Mouse (Mus musculus) CH12.LX (cell line): ENCODE measurements at regions not wholly inside any gene's neighbourhood (a gene's known extent, or its start where the extent isn't known, plus 50 kb on each side); places are given as distances from the start of the nearest gene placed in this dataset.

Experiments used
- DNase-seq: peaks from one replicate; pipeline ENCODE4 v3.0.0-alpha.2; 2013; ENCODE audit errors: extremely low read depth
- H3K27ac ChIP-seq: 2 replicates; pipeline ENCODE4 v1.5.1; 2012; ENCODE audit warnings: low read depth, mild to moderate bottlenecking, control low read depth, moderate library complexity; ENCODE audit not compliant: insufficient read depth
- H3K27me3 ChIP-seq: replicated peaks from 2 replicates; pipeline ENCODE3; 2012; ENCODE audit warnings: inconsistent platforms
- H3K36me3 ChIP-seq, 2 experiments: replicated peaks in 1 of 2; 2 replicates each; pipeline versions ENCODE3 to v1.6.1; 2012; ENCODE audit warnings: inconsistent platforms in 1 of 2, low read length in 1 of 2, mild to moderate bottlenecking in 1 of 2, mixed read lengths in 1 of 2, moderate library complexity in 1 of 2; ENCODE audit not compliant: control insufficient read depth in 1 of 2, insufficient read depth in 1 of 2
- H3K4me1 ChIP-seq, 2 experiments: 2 replicates each; pipeline ENCODE4 v1.6.1; 2012; ENCODE audit warnings: inconsistent platforms in 1 of 2, moderate library complexity in 1 of 2; ENCODE audit not compliant: insufficient read depth in 2 of 2, control insufficient read depth in 1 of 2
- H3K4me2 ChIP-seq: 2 replicates; pipeline ENCODE4 v1.6.1; 2012; ENCODE audit warnings: low read depth, mild to moderate bottlenecking, control low read depth; ENCODE audit not compliant: poor library complexity, insufficient read depth, severe bottlenecking
- H3K4me3 ChIP-seq, 3 experiments: fragments of 150-350 bp in 1 of 3; sonication (generic) in 1 of 3; replicated peaks in 1 of 3; 2 replicates each; pipeline versions ENCODE3 to v1.5.1; 2011 to 2012; ENCODE audit warnings: low read depth in 2 of 3, low read length in 2 of 3, mild to moderate bottlenecking in 2 of 3, moderate library complexity in 2 of 3, control low read depth in 1 of 3, improper control_type of control experiment in 1 of 3, inconsistent platforms in 1 of 3, mixed read lengths in 1 of 3; ENCODE audit not compliant: poor library complexity in 1 of 3
- H3K79me2 ChIP-seq: replicated peaks from 2 replicates; pipeline ENCODE4 v1.6.1; 2012; ENCODE audit warnings: mild to moderate bottlenecking, moderate library complexity; ENCODE audit not compliant: control insufficient read depth, poor library complexity, insufficient read depth, severe bottlenecking; ENCODE audit errors: extremely low read depth
- H3K9ac ChIP-seq: 2 replicates; pipeline ENCODE4 v1.6.1; 2012; ENCODE audit warnings: low read depth, mild to moderate bottlenecking, control low read depth, moderate library complexity; ENCODE audit not compliant: insufficient read depth
- H3K9me3 ChIP-seq: replicated peaks from 2 replicates; pipeline ENCODE3; 2012; ENCODE audit warnings: low read length, inconsistent platforms, mixed read lengths
- CHD2 ChIP-seq: IDR thresholded peaks from 2 replicates; pipeline ENCODE4 v1.6.1; 2011; ENCODE audit warnings: low read length, improper control_type of control experiment
- CTCF ChIP-seq, 2 experiments: IDR thresholded peaks in 1 of 2; conservative IDR thresholded peaks in 1 of 2; 2 replicates each; pipeline ENCODE4 v1.5.1; 2011 to 2012; ENCODE audit warnings: low read depth in 2 of 2, low read length in 2 of 2, improper control_type of control experiment in 1 of 2, inconsistent platforms in 1 of 2, mild to moderate bottlenecking in 1 of 2, moderate library complexity in 1 of 2
- E2F4 ChIP-seq: IDR thresholded peaks from 2 replicates; pipeline ENCODE4 v1.6.1; 2011; ENCODE audit warnings: low read depth, low read length, improper control_type of control experiment; ENCODE audit not compliant: insufficient replicate concordance
- ETS1 ChIP-seq: conservative IDR thresholded peaks from 2 replicates; pipeline ENCODE4 v1.6.1; 2012; ENCODE audit warnings: low read depth, mild to moderate bottlenecking, inconsistent platforms, low read length, improper control_type of control experiment, moderate library complexity
- GABPA ChIP-seq: IDR thresholded peaks from 2 replicates; pipeline ENCODE4 v1.6.1; 2012; ENCODE audit warnings: low read depth, low read length, improper control_type of control experiment, inconsistent platforms; ENCODE audit not compliant: insufficient replicate concordance
- IRF4 ChIP-seq: IDR thresholded peaks from 2 replicates; pipeline ENCODE4 v1.6.1; 2014; ENCODE audit warnings: low read depth, mild to moderate bottlenecking, inconsistent platforms, low read length, improper control_type of control experiment
- KAT2A ChIP-seq: IDR thresholded peaks from 2 replicates; pipeline ENCODE4 v1.6.1; 2012; ENCODE audit warnings: low read length, improper control_type of control experiment, inconsistent platforms; ENCODE audit not compliant: insufficient replicate concordance
- MXI1 ChIP-seq: IDR thresholded peaks from 2 replicates; pipeline ENCODE4 v1.6.1; 2011; ENCODE audit warnings: mild to moderate bottlenecking, low read depth, low read length, improper control_type of control experiment
- SMC3 ChIP-seq: IDR thresholded peaks from 2 replicates; pipeline ENCODE4 v1.6.1; 2011; ENCODE audit warnings: low read depth, low read length, improper control_type of control experiment
- TBP ChIP-seq: conservative IDR thresholded peaks from 2 replicates; pipeline ENCODE4 v1.6.1; 2011; ENCODE audit warnings: low read depth, low read length, improper control_type of control experiment
- UBTF ChIP-seq: IDR thresholded peaks from 2 replicates; pipeline ENCODE4 v1.6.1; 2012; ENCODE audit warnings: low read depth, mild to moderate bottlenecking, inconsistent platforms, low read length, improper control_type of control experiment, moderate library complexity
- USF2 ChIP-seq: conservative IDR thresholded peaks from 2 replicates; pipeline ENCODE4 v1.6.1; 2011; ENCODE audit warnings: low read depth, low read length, improper control_type of control experiment
- ZC3H11A ChIP-seq: IDR thresholded peaks from 2 replicates; pipeline ENCODE4 v1.6.1; 2012; ENCODE audit warnings: low read depth, mild to moderate bottlenecking, inconsistent platforms, low read length, improper control_type of control experiment
- ZMIZ1 ChIP-seq: IDR thresholded peaks from 2 replicates; pipeline ENCODE4 v1.6.1; 2012; ENCODE audit warnings: low read depth, mild to moderate bottlenecking, inconsistent platforms, low read length, improper control_type of control experiment
- ZNF384 ChIP-seq: IDR thresholded peaks from 2 replicates; pipeline ENCODE4 v1.6.1; 2012; ENCODE audit warnings: low read depth, low read length, improper control_type of control experiment, inconsistent platforms
- dilution Hi-C: fragments of 300-500 bp; cut with MboI; formaldehyde crosslinking; loops from 2 replicates; pipeline ENCODE4 v1.14.3; 2020; ENCODE audit warnings: low sequenced_read_pairs; ENCODE audit not compliant: extremely low pct_unique_long_range_greater_than_20kb, extremely low pct_ligation_motif_present
- in situ Hi-C: fragments of 300-500 bp; cut with MboI; formaldehyde crosslinking; loops from 3 replicates; pipeline ENCODE4 v1.14.3; 2019; ENCODE audit warnings: low sequenced_read_pairs, low pct_ligation_motif_present, low pct_unique_long_range_greater_than_20kb, mixed read lengths

GRCm38 (mm10) chr14:33832650-33833319, 90.6 kb upstream of the Gdf10 start:
- H3K4me1 ChIP-seq: peaks cover 0 to 13% of the 10 kb centered on the region in 2 experiments; a peak in 2 of 4 replicates
- no peaks in the 10 kb centered on the region for H3K36me3 ChIP-seq
- in situ Hi-C loops: no loop called here
- no peak overlapping the region for H3K4me3 ChIP-seq
- H3K79me2 ChIP-seq: no peaks in the 10 kb centered on the region
- TF ChIP-seq SMC3 (no peak), ETS1 (no peak), USF2 (no peak), IRF4 (no peak), GABPA (no peak), ZNF384 (no peak), CTCF (conservative IDR thresholded peaks at IDR 0.05 in 1 of 2, IDR thresholded peaks at IDR 0.05 in 1 of 2; ENCODE audit: low read depth in 2 of 2, low read length in 2 of 2) (no peak), UBTF (no peak), ZMIZ1 (no peak), TBP (no peak)
- no peak overlapping the region for H3K27ac ChIP-seq
- DNase-seq: no peak
- H3K9ac ChIP-seq: no peak overlapping the region
- no peaks in the 10 kb centered on the region for H3K27me3 ChIP-seq
- dilution Hi-C loops: no loop called here
- H3K4me2 ChIP-seq: no peak overlapping the region
- H3K9me3 ChIP-seq: no peaks in the 10 kb centered on the region

DNA sequence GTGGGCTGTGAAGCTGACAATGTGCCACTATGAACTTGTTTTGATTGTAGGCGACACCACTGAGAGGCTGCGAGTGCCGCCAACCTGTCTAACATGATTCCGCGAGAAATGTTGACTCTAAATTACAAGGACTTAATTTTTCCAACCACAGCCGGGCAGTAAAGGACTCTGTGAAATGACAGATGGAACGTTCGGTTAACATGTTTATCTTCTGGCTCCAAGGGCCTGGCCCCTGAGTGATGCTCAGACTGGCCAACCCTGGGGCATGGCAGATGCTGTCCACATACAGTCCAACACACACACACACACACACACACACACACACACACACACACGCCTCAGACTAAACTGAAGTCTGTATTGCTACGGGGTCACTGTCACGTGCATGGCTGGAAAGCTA, 87.0 kb upstream of the Gdf10 start:
- dilution Hi-C loops (no loop called here), in situ Hi-C loops (no loop called here)
- Histone ChIP-seq H3K27ac (no peak overlapping the region), H3K4me1 (peaks cover 0 to 8% of the 10 kb centered on the region in 2 experiments; a peak in 2 of 4 replicates), H3K4me3 (no peak overlapping the region), H3K9me3 (no peaks in the 10 kb centered on the region), H3K9ac (no peak overlapping the region), H3K79me2 (no peaks in the 10 kb centered on the region), H3K27me3 (no peaks in the 10 kb centered on the region), H3K36me3 (no peaks in the 10 kb centered on the region), H3K4me2 (no peak overlapping the region)
- DNase-seq: no peak
- no peak for TF ChIP-seq MXI1
- TF ChIP-seq KAT2A: no peak
- no peak for TF ChIP-seq CHD2
- TF ChIP-seq, all 38 proteins: peak for 0

- Histone ChIP-seq H3K4me3 (no peak overlapping the region), H3K4me1 (peaks cover 0 to 15% of the 10 kb centered on the region in 2 experiments; a peak in 2 of 4 replicates), H3K9ac (no peak overlapping the region), H3K36me3 (no peaks in the 10 kb centered on the region), H3K27ac (no peak overlapping the region), H3K79me2 (no peaks in the 10 kb centered on the region), H3K4me2 (no peak overlapping the region), H3K9me3 (no peaks in the 10 kb centered on the region), H3K27me3 (no peaks in the 10 kb centered on the region)
- no peak for DNase-seq
- in situ Hi-C loops: no loop called here
- TF ChIP-seq MXI1 (no peak), E2F4 (no peak), ZC3H11A (no peak), GABPA (no peak)
- dilution Hi-C loops: no loop called here
Measured at GRCm38 (mm10) chr14:33841821-33842220, 81.6 kb upstream of the Gdf10 start.
